Mouse (Mus musculus): ENCODE measurements around the gene Cnksr3. TPM values are rescaled to one million over a fixed set of nuclear protein-coding genes. Genes with fewer than 3 reads are reported as not detected.

Gene Cnksr3
- 1 to 10 TPM; 3.4 to 5.4 (median 4.4) TPM for total RNA-seq (2022)

- DNase-seq (ENCODE audit: low spot score in 2 of 2): peak; percentile 85 to 88
These were observed at the start of gene Cnksr3 for GRCm38 (mm10) chr10:7211696-7212482. TSS of gene Cnksr3 (minus strand) at chr10:7212237.

- DNase-seq (ENCODE audit: low spot score in 2 of 2): no peak
These were observed 48.4 kb upstream of the Cnksr3 start for GRCm38 (mm10) chr10:7260166-7261108.

DNA sequence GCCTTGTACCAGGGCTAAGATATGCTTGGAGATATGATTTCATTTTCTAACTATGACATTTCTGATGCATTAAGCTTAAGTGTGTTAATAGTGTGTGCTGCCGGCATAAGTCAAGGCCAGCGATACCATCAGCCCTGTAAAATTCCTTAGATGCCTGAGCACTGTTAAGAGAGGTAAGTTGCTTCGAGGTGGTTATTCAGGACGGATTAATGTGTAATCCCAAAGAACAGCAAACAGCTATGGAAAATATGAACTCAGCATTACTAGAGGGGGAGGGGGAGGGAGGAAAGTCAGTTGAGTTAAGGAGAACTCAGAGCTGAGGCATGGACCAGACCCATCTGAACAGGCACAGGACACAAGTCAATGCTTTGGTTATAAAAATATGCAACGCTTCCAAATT is 46.6 kb upstream of the Cnksr3 start:
- DNase-seq (ENCODE audit: low spot score in 2 of 2): no peak

DNA sequence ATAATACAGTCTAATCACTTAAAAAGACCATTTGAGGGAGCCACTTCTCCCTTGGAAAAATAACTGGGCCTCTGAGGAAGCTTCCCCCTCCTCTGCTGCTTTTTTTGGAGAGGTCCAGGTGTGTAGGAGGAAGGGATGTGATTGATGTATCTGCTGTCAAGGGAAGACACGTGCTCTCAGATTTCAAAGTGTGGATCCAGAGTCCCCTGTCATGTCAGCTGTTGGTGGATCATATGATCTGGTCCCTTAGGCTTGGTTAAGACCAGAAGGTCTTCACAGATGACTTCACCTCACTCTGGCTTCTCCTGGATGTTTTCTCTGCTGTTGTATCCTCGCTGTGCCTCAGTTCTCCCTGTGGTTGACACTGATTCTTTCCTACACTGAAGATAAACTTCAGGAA is 38.4 kb upstream of the Cnksr3 start:
- no peak for DNase-seq (ENCODE audit: low spot score in 2 of 2)

GRCm38 (mm10) chr10:7234601-7235000 is 22.6 kb upstream of the Cnksr3 start:
- DNase-seq (ENCODE audit: low spot score in 2 of 2): no peak

- no peak for DNase-seq (ENCODE audit: low spot score in 2 of 2)
These were observed 5.6 kb upstream of the Cnksr3 start for GRCm38 (mm10) chr10:7217551-7218127.

DNA sequence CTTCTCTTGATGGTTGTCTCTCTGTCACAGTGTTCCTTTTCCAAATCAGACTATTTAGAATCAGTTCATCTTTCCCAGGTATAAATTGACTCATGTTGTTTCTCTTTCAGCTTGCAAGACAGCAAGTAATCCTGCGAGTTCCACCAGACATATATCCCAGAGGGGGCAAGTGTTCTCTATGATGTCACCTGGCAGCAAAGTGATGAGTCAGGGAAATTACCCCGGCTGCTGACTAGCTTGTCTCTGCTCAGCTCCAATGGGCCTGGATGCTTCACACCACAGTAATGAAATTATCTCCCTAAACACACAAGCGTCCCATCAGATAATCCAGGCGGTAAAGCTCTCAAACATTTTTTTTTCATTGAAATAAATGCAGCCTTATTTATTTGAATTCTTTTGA is 2.7 kb upstream of the Cnksr3 start:
- no peak for DNase-seq (ENCODE audit: low spot score in 2 of 2)

- DNase-seq (ENCODE audit: low spot score in 2 of 2): no peak
These were observed 1.1 kb upstream of the Cnksr3 start for GRCm38 (mm10) chr10:7213066-7213630.

GRCm38 (mm10) chr10:7212537-7212936 is 500 bp upstream of the Cnksr3 start:
- DNase-seq (ENCODE audit: low spot score in 2 of 2): no peak

GRCm38 (mm10) chr10:7210991-7211695 is 894 bp downstream of the Cnksr3 start:
- DNase-seq (ENCODE audit: low spot score in 2 of 2): peak; percentile 42 to 45

GRCm38 (mm10) chr10:7209691-7210455 is 2.2 kb downstream of the Cnksr3 start:
- no peak for DNase-seq (ENCODE audit: low spot score in 2 of 2)

DNA sequence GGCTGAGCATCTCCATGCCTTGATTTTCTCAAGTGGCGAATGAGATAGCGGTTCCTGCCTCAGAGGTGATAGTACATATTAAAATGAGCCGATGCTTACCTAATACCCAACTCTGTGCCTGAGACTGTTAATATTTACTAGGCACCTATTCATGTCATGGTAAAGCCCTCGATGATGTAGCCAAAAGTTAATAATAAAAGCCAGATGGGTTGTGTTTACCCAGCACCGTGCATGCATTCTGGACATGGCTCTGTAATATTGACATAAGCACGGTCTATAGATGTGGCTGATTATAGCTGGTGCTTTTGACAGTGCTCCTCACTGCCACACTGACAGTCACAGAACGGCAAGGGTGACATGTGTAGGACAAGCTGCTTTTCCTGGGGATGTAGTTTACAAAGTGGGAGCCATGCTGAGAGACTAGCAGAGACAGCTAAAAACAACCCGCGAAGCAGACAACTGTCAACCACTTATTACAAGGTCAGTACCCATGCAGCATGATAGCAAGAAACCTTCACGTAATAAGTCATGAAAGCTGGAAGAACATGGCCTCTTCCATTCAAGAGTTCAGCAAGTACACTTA is 3.1 kb downstream of the Cnksr3 start:
- no peak for DNase-seq (ENCODE audit: low spot score in 2 of 2)

- no peak for DNase-seq (ENCODE audit: low spot score in 2 of 2)
These were observed 4.7 kb downstream of the Cnksr3 start for GRCm38 (mm10) chr10:7207301-7207700.

- no peak for DNase-seq (ENCODE audit: low spot score in 2 of 2)
These were observed 5.5 kb downstream of the Cnksr3 start for GRCm38 (mm10) chr10:7206571-7206970.

DNA sequence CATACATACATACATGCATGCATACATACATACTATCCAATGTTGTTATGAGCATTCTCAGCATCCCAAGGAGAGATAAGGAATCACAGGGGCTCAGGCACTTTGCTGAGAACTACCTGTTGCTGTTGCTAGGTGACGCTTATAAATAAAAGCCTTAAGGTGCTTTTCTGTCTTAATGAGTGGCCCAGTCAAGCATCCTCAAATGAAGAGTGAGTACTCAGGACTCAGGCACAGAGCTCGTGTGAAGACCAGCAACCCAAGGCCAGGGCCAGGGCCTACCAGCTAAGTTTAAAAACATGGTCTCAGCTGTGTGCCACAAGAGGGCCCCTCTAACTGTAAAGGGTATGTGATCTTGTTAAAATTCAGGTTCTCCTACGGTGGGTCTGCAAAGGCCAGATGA is 6.5 kb downstream of the Cnksr3 start:
- no peak for DNase-seq (ENCODE audit: low spot score in 2 of 2)

- DNase-seq (ENCODE audit: low spot score in 2 of 2): no peak
These were observed 7.1 kb downstream of the Cnksr3 start for GRCm38 (mm10) chr10:7204953-7205352.

DNA sequence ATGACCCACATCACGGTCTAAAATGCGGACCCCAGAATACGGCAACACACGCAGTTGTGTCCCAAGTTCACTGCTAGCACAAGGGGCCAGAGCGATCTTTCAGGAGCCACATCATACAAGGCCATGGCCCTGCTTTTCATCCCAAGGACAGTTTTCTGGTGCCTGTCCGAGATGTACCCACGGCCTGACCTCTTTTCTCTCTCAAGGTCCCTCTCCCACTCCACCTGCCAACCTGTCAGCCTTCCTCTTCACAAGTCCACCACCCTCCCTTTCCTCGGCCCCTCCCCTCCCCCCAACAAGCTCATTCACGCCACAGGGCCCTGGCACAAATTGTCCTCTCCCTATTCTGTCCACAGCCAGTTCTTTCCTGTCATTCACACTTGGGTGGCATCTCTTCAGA is 9.5 kb downstream of the Cnksr3 start:
- DNase-seq (ENCODE audit: low spot score in 2 of 2): no peak

DNA sequence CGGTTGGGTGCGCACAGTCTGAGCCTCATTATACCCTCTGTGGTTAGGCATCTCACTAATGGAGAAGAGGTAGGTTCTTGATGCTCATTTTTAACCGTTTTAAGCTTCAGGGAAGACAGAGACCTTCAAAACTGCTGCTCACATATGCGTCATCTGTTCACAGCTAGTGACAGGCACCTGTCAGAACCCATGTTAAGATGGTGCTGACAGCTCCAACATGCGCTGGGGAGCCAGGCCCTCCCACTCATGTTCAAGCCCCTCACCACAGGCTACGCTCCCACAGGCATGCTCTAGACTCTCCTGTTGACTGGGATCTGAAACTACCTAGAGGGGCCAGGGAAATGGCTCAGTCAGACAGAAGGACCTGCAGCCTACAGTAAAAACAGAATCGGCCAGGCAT is 11.4 kb downstream of the Cnksr3 start:
- no peak for DNase-seq (ENCODE audit: low spot score in 2 of 2)

DNA sequence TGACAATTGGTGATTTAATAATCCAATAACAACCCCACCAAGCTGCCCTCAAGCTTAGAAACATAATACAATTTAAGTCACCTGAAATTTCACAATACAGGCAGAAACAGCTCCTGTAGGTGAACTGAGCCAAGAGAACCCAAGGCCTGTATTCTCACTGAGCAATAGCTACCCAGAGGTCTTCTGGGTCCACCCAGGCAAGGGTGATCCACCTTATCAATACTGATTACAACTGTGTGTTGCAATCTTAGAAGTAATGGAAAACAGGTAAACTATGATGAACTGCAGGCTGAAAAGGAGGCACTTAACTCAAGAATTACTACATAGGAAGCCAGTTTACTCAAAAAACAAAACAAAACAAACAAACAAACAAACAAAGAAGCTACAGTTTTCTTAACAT is 13.8 kb downstream of the Cnksr3 start:
- DNase-seq (ENCODE audit: low spot score in 2 of 2): no peak

GRCm38 (mm10) chr10:7197733-7198132 is 14.3 kb downstream of the Cnksr3 start:
- DNase-seq (ENCODE audit: low spot score in 2 of 2): no peak

Data from layer of hippocampus, adult 8-10 months (tissue).